Mouse (Mus musculus) myocyte (in vitro differentiated cells): ENCODE results near the gene Gzmf.

Experiments used
- CEBPB ChIP-seq: IDR thresholded peaks from 2 replicates; pipeline ENCODE4 v1.6.1; 2011; ENCODE audit warnings: mild to moderate bottlenecking, moderate library complexity; ENCODE audit not compliant: poor library complexity, insufficient read depth, severe bottlenecking
- E2F4 ChIP-seq: IDR thresholded peaks from one replicate; pipeline ENCODE4 v1.6.1; 2011; ENCODE audit warnings: mild to moderate bottlenecking, control low read depth, moderate library complexity; ENCODE audit not compliant: insufficient read depth
- MAX ChIP-seq: IDR thresholded peaks from one replicate; pipeline ENCODE4 v1.6.1; 2011; ENCODE audit warnings: low read depth, mild to moderate bottlenecking, control low read depth
- MYOD1 ChIP-seq, 3 experiments: IDR thresholded peaks; one replicate each; pipeline ENCODE4 v1.6.1; 2011; ENCODE audit warnings: control low read depth in 2 of 3, low read depth in 2 of 3, mild to moderate bottlenecking in 2 of 3, moderate library complexity in 1 of 3; ENCODE audit not compliant: insufficient read length in 2 of 3, control insufficient read depth in 1 of 3
- MYOG ChIP-seq, 3 experiments: IDR thresholded peaks; one replicate each; pipeline ENCODE4 v1.6.1; 2011; ENCODE audit warnings: control low read depth in 2 of 3, low read depth in 2 of 3, mild to moderate bottlenecking in 2 of 3; ENCODE audit not compliant: insufficient read length in 2 of 3, control insufficient read depth in 1 of 3, insufficient read depth in 1 of 3
- POLR2A ChIP-seq: IDR thresholded peaks from one replicate; pipeline ENCODE4 v1.6.1; 2011; ENCODE audit warnings: low read depth, mild to moderate bottlenecking, control low read depth, moderate library complexity; ENCODE audit not compliant: insufficient read length
- POLR2AphosphoS2 ChIP-seq: IDR thresholded peaks from one replicate; pipeline ENCODE4 v1.6.1; 2011; ENCODE audit warnings: low read depth, control low read depth; ENCODE audit not compliant: insufficient read length
- REST ChIP-seq: IDR thresholded peaks from one replicate; pipeline ENCODE4 v1.6.1; 2011; ENCODE audit warnings: mild to moderate bottlenecking, control low read depth, moderate library complexity; ENCODE audit not compliant: insufficient read depth, insufficient read length
- SRF ChIP-seq: IDR thresholded peaks from one replicate; pipeline ENCODE4 v1.6.1; 2011; ENCODE audit warnings: low read depth; ENCODE audit not compliant: control insufficient read depth, insufficient read length
- TCF12 ChIP-seq: IDR thresholded peaks from one replicate; pipeline ENCODE4 v1.6.1; 2011; ENCODE audit warnings: mild to moderate bottlenecking, control low read depth; ENCODE audit not compliant: poor library complexity, insufficient read depth, severe bottlenecking
- TCF3 ChIP-seq: IDR thresholded peaks from one replicate; pipeline ENCODE4 v1.6.1; 2011; ENCODE audit warnings: low read depth, control low read depth; ENCODE audit not compliant: insufficient read length
- USF1 ChIP-seq: IDR thresholded peaks from one replicate; pipeline ENCODE4 v1.6.1; 2011; ENCODE audit warnings: low read depth, mild to moderate bottlenecking, control low read depth, moderate library complexity

- TF ChIP-seq POLR2A = no peak
- TF ChIP-seq POLR2AphosphoS2 = no peak
- TF ChIP-seq SRF = no peak
- no peak for TF ChIP-seq MYOD1 (IDR thresholded peaks at IDR 0.05; ENCODE audit: control insufficient read depth in 1 of 3, insufficient read length in 2 of 3, low read depth in 2 of 3)
- no peak for TF ChIP-seq MYOG (IDR thresholded peaks at IDR 0.05; ENCODE audit: control insufficient read depth in 1 of 3, insufficient read depth in 1 of 3, insufficient read length in 2 of 3, low read depth in 2 of 3)
- TF ChIP-seq TCF12 = no peak
- no peak for TF ChIP-seq MAX
- no peak for TF ChIP-seq USF1
- no peak for TF ChIP-seq E2F4
- TF ChIP-seq REST = no peak
- no peak for TF ChIP-seq TCF3
- no peak for TF ChIP-seq CEBPB
Measured at GRCm38 (mm10) chr14:56155340-56155739, 55.9 kb downstream of the Gzmf start.
